Mouse (Mus musculus): Measurements from ENCODE around the gene Cys1.
"Not testable (repeated sequence)": the region's sequence is repeated elsewhere in the genome, so short reads cannot be mapped to it uniquely, and the experiment has no call there.

Cys1 gene

DNA sequence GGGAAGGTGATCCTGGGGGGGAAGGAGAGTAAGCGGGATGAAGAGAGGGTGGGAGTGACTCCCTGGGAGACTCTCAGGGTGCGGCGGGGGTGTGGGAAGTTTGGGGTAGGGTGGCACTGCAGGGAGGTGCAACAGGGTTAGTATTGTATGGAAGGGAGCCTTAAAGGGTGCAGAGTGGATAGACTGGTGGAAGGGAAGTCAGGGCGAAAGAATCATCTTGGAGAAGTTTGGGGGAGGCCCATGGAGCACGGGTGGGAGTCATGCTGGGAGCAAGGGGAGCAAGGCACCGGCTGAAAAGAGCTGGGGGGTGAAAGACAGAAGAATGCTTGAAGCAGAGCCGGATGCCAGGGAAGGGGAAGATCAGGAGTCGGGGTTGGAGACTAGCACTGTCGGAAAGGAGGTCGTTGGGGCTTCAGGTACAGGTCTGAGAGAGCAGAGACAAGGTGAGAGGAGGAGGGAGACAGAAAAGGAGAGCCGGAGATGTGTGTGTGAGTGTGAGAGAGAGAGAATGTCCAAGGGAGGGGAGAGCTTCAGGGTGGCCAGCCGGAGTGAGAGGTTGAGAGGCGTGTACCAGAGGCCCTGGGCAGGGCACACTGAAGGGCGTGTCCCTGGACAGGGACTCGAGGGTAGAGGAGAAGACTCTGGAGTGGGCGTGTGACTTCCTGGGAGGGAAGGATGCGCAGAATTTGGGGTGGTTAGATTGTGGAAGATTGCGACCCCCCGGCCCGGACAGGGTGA lies at the start of gene Cys1:
TSS of gene Cys1 (minus strand) at position 528 of the 738 bp plus-strand sequence.
- no peak for DNase-seq (ENCODE audit: low spot score in 2 of 2)

DNA sequence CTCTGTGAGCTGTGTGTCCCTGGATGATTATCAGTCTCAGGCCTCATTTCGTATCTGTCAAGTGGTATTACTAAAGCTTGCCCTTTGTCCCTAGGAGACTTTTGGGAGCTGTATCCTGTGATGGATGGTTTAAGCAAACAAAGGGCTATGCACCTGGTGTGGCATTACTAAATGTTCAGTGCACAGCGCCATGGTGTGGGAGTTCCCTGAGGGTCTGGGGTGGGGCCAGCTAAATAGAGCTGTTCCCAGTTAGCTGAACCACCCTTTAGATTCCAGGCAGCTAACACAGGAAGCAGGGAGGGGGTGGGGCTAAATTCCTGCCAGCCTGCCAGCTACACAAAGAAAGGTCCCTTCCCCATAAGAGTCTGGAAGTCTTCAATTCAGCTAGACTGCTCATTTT lies 42.8 kb upstream of the Cys1 start:
- DNase-seq (ENCODE audit: low spot score in 2 of 2), result no peak

DNA sequence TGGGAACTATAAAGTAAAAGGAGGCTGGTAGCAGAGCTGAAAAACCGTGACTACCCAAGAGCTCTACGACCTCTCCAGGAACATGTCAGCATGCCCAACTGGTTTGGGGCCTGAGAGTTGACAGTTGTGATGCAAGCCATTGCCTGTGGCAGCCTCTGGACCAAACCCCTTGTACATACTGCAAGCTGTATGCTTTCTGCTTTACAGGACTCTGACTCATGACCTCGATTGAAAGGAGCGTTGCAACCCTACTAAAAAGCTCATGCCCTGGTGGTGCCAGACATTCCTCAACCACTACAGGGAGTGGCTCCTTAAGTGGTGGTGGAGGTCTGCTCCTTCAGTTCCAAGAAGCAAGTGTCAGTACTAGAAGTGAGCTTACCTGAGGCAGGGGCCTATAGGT lies 42.2 kb upstream of the Cys1 start:
- DNase-seq (ENCODE audit: low spot score in 2 of 2), result no peak

DNA sequence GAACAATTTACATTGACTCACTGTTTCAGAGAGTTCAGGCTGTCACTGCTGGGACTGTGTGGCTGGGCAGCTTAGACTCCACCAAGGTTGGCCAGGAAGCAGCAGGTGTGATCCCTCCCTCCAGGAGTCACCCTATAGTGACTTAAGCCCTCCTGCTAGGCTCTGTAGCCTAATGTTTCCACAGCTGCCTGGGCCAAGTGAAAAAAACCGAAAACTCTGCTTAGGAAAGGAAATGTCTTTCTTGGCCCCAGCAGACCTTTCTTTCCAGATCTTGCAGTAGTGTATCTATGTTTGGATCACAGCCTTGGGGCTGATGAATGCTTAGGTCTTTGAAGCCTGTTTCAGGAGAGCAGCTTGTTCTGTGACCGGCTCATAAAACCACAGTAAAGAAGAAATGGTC lies 41.8 kb upstream of the Cys1 start:
- no peak for DNase-seq (ENCODE audit: low spot score in 2 of 2)

DNA sequence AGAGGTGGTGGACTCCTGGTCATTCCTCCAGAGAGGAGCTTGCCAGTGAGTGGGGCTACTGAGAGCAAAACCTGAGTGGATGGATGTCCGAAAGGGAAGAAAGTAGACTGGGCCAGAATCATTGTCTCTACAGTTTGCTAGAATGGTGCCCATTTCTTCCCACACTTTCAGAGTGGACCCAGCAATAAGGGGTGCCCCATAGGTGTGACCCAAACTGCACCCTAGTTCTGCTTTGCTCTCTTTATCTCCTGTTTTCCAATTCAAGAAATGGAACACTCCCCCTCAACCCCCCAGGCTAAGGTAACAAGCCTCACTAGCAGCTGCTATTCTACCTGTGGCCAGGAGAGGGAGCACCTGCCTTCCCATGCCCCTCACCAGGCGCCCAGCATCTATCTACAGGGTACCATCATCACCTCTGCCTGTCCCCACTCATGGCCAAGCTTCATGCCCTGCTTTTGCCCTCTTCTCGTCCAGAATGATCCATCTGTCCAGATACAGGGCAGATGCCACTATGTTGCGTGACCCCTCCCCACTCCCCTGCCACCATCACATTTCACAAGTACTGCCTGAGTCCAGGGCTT lies 35.2 kb upstream of the Cys1 start:
- DNase-seq (ENCODE audit: low spot score in 2 of 2), result no peak

DNA sequence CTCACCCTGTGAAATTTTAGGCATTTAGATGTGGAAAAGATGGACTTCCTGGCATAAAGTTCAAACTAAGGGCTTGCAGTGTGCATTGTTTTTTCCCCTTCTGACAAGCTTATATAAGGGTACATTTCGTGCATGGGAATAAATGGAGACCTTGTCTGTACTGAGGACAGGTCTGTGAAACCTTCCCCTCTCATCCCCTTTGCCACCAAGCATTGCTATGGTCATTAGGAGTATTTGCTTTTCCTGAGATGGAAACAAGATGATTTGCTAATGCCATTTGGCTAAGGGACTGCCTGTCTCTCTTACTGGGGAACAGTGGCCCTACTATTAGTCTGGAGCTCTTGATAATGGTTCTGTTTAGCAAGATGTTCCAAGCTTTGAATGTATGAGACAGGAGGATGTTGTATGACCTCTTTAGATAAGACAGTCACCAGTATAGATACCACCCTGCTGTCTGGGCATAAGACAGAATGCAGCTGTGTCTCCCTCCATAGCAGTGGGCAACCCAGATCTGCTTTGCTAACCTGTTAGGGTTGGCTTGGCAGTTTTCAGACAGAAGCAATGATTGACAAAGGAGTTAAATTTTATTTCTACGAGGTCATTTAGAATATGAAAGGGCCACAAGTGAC lies 33.8 kb upstream of the Cys1 start:
- DNase-seq (ENCODE audit: low spot score in 2 of 2), result no peak

DNA sequence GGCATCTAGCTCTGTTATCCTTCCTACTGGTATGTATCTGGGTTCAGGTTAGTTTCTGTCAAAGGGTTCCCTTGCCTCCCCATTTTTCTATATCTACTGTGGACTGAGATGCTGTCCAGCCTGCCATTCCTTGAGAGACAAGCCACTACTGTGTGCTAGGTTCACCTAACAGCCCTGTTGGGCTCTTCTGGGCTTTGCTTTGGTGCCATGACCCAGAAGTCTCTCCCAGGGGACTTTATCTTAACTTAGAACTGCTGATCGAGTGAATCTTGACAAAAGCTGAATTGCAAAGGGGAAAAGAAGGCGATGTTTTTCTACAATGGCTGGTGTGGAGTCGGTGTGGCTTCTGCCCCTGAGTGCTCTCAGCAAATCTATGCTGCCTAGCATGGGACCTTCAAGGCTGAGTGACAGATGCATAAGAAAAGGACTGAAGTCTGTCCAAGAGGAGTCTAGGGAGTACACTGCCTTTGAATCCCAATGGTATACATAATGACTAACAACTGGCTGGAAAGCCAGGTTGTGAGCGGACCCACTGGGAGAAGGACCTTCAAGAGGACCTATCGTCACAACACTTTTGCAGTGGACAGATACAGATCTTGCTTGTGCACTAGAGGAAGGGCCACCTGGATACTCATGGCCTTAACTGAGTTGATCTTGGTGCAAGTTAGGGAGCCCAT lies 33.1 kb upstream of the Cys1 start:
- DNase-seq (ENCODE audit: low spot score in 2 of 2), result no peak

DNA sequence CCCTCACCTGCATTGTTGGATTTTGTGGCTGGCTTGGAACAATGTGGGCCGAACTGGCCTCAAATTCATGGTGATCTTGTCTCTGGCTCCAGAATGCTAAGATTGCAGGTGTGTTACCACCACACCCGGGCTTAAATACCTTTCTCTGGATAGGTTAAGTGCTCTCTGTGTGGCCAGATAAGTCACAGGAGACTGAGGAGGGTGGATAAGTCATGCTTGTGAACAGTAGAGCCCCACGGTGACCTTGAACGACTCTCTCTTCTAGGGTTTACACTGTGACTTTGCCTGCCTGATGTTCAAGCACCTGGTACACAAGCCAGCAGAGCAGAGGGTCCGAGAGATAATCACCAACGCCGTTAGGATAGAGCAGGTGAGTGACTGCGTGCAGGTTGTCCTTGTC lies 30.8 kb upstream of the Cys1 start:
- DNase-seq (ENCODE audit: low spot score in 2 of 2), result no peak

DNA sequence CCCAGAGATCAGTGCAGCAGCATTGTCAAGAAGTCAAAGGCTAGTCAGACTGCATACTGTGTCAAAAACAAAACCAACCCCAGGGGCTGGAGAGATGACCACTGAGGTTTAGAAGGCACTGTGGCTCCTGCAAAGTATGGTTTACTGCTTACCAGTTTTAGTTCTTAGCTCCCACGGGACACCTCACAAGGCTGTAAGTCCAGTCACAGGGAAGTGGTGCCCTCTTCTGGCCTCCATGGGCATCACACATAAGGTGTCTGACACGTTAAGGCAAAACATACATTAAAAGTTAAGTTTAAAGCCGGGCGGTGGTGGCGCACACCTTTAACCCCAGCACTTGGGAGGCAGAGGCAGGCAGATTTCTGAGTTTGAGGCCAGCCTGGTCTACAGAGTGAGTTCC lies 29.1 kb upstream of the Cys1 start:
- DNase-seq (ENCODE audit: low spot score in 2 of 2), result no peak

DNA sequence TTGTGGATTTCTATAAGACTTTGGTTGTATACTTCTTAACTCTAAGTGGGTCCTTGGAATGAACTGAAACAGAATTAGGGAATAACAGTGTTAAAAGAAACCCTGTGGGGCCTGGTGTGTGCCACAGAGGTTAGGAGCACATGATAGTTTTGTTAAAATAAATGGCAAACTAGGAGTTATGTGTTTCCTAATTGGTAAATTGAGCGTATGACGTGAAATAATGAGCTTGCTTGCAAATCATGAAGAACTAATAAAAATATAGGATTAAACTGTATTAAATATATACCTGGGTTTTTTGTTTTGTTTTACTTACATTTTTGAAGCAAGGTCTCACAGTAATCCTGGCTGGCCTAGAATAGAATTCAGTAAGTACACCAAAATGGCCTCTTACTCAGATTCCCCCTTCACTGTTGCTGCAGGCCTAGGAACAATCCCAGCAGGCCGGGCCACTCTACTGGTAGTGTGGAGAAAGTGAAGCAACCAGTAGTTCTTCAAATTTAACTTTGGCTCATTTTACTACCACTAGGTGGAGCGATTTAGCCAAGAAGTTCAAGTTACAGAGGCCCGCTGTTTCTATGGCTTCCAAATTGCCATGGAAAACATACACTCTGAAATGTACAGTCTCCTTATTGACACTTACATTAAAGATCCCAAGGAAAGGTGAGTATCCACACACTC lies 28.4 kb upstream of the Cys1 start:
- no peak for DNase-seq (ENCODE audit: low spot score in 2 of 2)

DNA sequence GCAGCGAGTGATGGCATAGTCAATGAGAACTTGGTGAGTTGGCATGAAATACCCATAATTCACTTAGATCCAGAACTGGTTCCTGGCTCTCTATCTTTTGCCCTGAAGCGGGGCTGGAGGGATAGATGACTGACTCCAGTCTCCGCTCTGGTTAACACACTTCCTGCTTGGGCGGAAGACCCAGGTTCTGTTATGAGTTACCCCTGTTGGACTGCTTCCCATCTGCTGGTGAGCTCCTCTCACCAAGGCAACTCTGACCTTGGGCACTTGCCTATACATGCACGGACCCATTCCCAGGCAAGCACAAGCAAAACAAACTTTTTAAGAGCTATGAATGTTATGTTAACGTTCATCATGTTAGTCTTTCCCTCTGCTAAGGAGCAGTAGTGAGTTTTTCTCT lies 27.8 kb upstream of the Cys1 start:
- no peak for DNase-seq (ENCODE audit: low spot score in 2 of 2)

DNA sequence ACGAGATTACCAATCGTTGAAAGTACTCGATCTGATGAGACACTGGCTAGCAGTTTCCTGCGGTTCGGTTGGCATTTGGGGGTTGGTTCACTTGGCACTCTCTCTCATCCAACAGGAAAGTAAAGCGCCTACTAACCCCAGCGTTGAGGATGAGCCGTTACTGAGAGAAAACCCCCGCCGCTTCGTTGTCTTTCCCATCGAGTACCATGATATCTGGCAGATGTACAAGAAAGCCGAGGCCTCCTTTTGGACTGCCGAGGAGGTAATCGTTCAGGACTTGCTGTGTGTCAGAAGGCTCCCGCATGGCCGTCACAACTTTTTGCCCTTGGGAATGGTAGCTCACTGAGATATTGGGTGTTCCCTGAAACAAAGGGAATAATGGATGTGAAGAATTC lies 27.2 kb upstream of the Cys1 start:
- DNase-seq (ENCODE audit: low spot score in 2 of 2), result no peak

DNA sequence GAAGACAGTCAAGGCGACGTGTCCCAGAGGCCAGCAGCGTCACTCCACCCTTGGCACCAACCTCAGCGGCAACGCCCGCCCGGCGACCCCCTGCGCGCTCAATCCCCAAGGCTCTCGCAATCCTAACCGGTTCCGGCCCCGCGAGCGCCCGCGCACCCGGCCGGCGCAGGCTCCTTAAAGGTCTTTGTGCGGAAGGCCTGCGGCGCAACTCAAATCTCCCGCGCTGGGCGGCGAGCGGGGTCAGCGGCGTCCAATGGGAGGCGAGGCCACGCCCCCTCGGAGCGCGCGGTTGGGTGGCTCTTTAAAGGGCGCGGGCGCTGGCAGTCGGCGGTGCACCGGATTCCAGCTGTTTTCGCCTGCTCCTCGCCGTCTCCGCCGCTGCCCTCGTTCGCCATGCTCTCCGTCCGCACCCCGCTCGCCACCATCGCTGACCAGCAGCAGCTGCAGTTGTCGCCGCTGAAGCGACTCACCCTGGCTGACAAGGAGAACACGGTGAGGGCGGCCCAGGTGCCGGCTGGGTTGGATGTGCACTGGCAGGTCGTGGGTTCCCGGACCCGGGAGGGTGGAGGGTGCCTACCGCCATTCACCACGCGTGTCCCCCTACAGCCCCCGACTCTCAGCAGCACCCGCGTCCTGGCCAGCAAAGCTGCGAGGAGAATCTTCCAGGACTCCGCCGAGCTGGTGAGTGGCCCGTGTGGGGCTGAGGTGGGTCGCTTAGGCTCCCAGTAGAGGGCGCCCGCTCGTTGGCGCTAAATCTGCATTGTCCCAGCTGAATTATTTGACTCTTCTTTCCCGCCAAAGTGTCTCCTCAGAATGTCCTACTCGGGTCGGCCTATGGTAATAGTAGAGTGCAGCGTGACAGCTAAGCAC lies 26.6 kb upstream of the Cys1 start, which contains the start of gene Rrm2:
TSS of gene Rrm2 (plus strand) at position 288 of the 870 bp plus-strand sequence.
- peak; percentile 94 to 96 for DNase-seq (ENCODE audit: low spot score in 2 of 2)

DNA sequence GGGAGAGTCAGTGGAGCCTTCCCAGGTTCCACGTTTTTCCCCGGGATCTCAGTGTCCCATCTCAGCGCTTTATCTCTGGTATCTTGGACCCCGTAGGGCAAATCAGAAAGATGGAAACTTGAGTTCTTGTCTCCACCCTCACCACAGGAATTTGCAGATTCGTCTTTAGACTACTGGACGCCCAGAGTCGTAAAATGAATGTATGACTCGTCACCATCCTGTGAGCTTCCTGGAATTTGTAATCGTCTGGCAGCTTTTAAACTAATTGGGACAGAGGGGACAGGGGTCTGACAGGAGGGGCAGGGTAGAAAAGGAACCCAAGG lies 25.8 kb upstream of the Cys1 start:
- DNase-seq (ENCODE audit: low spot score in 2 of 2), result no peak

DNA sequence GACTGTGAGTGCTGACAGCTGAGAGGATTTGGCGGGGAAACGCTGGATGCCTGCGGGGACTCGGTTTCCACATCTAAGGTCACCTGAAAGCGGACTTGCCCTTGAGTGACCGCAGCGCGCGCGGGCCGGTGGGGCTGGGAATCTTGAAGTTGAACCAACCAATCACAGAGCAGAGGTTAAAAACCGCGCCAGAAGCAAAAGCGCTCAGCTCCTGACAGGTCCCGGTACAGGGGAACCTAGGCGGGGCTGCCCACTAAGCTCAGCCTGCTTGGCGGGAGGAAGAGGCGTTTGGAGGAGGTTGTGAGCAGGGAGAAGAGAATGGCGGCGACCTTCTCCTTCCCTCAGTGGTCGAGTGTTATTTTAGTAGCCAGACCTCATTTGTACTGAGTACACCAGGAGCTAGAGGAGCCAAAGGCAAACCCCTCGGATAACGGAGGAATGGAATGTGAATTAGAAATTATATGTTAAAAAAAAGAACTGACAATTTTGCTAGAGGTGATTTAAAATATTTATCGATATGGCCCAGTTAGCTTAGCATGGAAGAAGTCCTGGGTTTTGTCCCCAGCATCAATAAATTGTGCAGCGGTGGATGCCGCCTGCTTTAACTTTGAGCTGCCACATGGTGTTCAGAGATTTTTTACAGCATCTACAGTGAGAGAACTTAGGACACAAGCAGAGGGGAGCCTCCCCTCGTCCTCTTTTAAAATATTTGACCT lies 25.3 kb upstream of the Cys1 start:
- peak; percentile 65 to 67 for DNase-seq (ENCODE audit: low spot score in 2 of 2)

DNA sequence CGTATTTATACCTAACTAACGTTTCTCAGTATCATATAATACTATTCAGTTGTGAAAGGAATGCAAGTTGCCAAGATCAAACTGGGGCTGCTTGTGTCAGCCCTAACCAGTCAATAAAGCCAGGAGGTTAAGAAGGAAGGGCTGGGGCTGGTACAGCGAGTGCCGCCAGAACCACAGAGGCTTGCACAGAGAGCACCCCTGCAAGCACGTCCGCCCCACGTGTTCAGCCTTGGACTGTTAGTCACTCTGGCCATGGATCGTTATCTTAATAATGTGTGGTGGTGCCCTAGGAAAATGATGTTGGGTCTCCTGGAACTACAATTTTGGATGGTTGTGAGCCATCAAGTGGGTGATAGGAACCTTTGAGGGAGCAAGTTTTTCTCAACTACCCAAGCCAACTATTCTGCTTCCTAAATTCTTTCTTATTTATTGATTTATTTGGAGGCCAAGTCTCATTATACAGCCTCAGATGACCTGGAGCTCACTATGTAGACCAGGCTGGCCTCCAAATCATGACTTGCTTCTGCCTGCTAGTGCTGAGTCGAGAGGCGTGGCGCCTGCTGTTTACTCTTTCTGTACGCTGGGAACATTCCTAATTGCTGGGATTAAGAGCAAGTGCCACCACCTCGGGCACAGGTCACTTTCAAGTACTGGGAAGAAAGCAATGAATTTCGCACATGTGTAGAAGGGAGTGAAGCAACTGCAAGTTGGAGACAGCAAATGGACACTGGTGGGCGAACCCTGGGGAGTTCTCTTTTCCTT lies 24.1 kb upstream of the Cys1 start:
- DNase-seq (ENCODE audit: low spot score in 2 of 2), result no peak

DNA sequence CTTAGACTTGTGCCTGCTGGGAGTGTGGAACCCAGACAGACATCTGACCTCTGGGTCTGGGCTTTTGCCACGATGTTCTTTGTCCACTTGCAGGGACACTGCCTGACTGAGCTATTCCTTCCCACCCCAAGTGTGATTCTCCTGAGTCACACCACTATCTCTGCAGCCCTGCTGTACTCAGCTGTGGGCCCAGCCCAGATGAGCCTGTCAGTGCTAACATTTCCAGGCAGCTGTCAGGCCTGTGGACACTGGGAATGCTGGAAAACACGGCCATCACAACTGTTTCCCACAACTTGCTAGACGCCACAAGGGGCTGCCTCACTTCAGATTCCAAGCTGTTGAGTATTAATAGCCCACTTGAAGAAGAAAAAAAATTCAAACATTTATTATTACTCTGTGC lies 21.4 kb upstream of the Cys1 start:
- DNase-seq (ENCODE audit: low spot score in 2 of 2), result no peak

DNA sequence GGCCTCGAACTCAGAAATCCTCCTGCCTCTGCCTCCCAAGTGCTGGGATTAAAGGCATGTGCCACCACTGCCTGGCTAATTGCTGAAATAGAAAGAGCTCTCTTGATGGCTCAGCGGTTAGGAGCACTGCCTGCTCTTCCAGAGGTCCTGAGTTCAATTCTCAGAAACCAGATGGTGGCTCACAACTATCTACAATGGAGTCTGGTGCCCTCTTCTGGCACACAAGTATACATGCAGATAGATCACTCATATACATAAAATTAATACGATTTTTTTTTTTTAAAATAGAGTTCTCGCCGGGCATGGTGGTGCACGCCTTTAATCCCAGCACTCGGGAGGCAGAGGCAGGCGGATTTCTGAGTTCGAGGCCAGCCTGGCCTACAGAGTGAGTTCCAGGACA lies 20.0 kb upstream of the Cys1 start:
- not testable (repeated sequence) for DNase-seq (ENCODE audit: low spot score in 2 of 2)

DNA sequence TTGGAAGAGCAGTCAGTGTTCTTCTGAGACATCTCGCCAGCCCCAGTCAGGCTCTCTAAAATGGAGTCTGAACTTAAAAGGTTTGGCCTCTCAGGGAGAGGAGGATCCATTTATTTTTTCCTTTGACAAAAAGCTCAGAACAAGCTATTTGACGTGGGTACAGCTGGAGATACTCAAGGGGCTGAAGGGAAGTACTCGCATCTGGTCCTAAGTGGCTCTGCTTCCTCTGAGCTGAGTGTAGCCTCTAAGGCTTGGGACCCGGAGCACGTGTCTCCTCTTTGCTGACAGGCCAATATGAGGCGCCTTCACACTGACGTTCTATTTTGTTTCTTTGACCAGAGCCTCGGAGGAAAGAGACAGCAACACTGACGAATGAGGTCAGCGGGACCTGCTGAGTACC lies 18.0 kb upstream of the Cys1 start:
- no peak for DNase-seq (ENCODE audit: low spot score in 2 of 2)

DNA sequence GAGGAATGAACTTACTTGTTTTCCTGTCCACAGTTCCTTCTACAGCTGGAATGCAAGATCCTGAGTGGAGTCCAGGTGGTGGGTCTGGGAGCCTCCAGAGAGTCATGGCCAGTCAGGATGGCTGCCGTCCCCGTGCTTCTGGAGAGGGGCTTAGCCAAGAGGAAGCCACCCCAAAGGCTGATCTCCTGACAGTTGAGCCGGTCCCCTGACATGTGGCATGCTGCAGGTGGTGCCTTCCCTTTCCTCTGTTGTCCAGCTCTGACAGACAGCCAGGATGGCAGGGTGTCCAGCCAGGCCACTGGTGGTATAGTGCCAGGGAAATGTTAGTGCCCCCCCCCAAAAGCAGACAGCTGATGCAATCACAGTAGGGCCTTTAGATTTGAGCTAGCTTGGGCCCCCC lies 16.9 kb upstream of the Cys1 start:
- DNase-seq (ENCODE audit: low spot score in 2 of 2), result no peak

Measured in spleen, postnatal 14 days (tissue).